Mouse (Mus musculus) left cerebral cortex, postnatal 36 days (tissue): ENCODE measurements around the gene Trim63. TPM values are rescaled to one million over a fixed set of nuclear protein-coding genes. Genes with fewer than 3 reads are reported as not detected.
"Not testable (repeated sequence)": the region's sequence is repeated elsewhere in the genome, so short reads cannot be mapped to it uniquely, and the experiment has no call there.

Experiments used
- DNase-seq, 2 experiments: peaks; one replicate each; pipeline ENCODE4 v3.0.0; 2021 to 2022; ENCODE audit warnings: low spot score in 2 of 2, mixed read lengths in 1 of 2
- intact Hi-C: fragments of 180-260 bp; cut with DNase I; formaldehyde crosslinking; loops from one replicate; pipeline ENCODE4 v1.15.1; 2025
- total RNA-seq, 2 experiments: library from RNA; stranded (reverse); gene quantifications; 2 replicates each; pipeline ENCODE4 v1.2.3; 2021

The Trim63 gene
- total RNA-seq, 2 experiments from 2014 or later = 0.22 to 0.27 TPM

- DNase-seq = no peak
- intact Hi-C loops = no loop called here
Measured at GRCm38 (mm10) chr4:134326859-134327530, 12.1 kb downstream of the Trim63 start.

GRCm38 (mm10) chr4:134328151-134328550 lies 13.2 kb downstream of the Trim63 start:
- DNase-seq = no peak
- intact Hi-C loops = no loop called here

- intact Hi-C loops = no loop called here
- no peak for DNase-seq
Measured at GRCm38 (mm10) chr4:134328832-134329231, 13.9 kb downstream of the Trim63 start.

GRCm38 (mm10) chr4:134330281-134330680 lies 15.4 kb downstream of the Trim63 start:
- no peak for DNase-seq
- intact Hi-C loops = no loop called here

- DNase-seq, intact Hi-C loops: not testable (repeated sequence)
Measured at GRCm38 (mm10) chr4:134341231-134341630, 26.3 kb downstream of the Trim63 start.

- intact Hi-C loops = no loop called here
- DNase-seq = no peak
Measured at GRCm38 (mm10) chr4:134342213-134342779, 27.4 kb downstream of the Trim63 start.

- intact Hi-C loops = no loop called here
- no peak for DNase-seq
Measured at GRCm38 (mm10) chr4:134343071-134344031, 28.4 kb downstream of the Trim63 start, which contains the start of gene Slc30a2. Gene Slc30a2, plus strand, starts transcription at chr4:134343181.

- intact Hi-C loops = no loop called here
- DNase-seq = no peak
Measured at GRCm38 (mm10) chr4:134344620-134345019, 29.7 kb downstream of the Trim63 start.

- intact Hi-C loops = no loop called here
- no peak for DNase-seq
Measured at GRCm38 (mm10) chr4:134345802-134346201, 30.9 kb downstream of the Trim63 start.

GRCm38 (mm10) chr4:134348078-134348477 lies 33.2 kb downstream of the Trim63 start:
- intact Hi-C loops = no loop called here
- DNase-seq = no peak

- intact Hi-C loops = no loop called here
- no peak for DNase-seq
Measured at GRCm38 (mm10) chr4:134348545-134348944, 33.6 kb downstream of the Trim63 start.

GRCm38 (mm10) chr4:134349829-134350228 lies 34.9 kb downstream of the Trim63 start:
- intact Hi-C loops = loop anchor here (5.0 kb wide), 1 partner anchor 43 kb away; no protein-coding TSS in a partner anchor
- no peak for DNase-seq

- intact Hi-C loops = loop anchor here (5.0 kb wide), 1 partner anchor 43 kb away; no protein-coding TSS in a partner anchor
- DNase-seq = no peak
Measured at GRCm38 (mm10) chr4:134350641-134351040, 35.7 kb downstream of the Trim63 start.

GRCm38 (mm10) chr4:134351329-134352260 lies 36.7 kb downstream of the Trim63 start:
- intact Hi-C loops = loop anchor here (5.0 kb wide), 1 partner anchor 44 kb away; no protein-coding TSS in a partner anchor
- no peak for DNase-seq

- no peak for DNase-seq
- intact Hi-C loops = loop anchor here (5.0 kb wide), 1 partner anchor 45 kb away; no protein-coding TSS in a partner anchor
Measured at GRCm38 (mm10) chr4:134352261-134352707, 37.4 kb downstream of the Trim63 start.

- no peak for DNase-seq
- intact Hi-C loops = loop anchor here (5.0 kb wide), 1 partner anchor 46 kb away; no protein-coding TSS in a partner anchor
Measured at GRCm38 (mm10) chr4:134352929-134353328, 38.0 kb downstream of the Trim63 start.

GRCm38 (mm10) chr4:134353527-134354409 lies 38.8 kb downstream of the Trim63 start:
- intact Hi-C loops = loop anchor here (5.0 kb wide), 1 partner anchor 46 kb away; no protein-coding TSS in a partner anchor

More at GRCm38 (mm10) chr4:134353527-134354409, 38.8 kb downstream of the Trim63 start:
- no peak for DNase-seq
